Mouse (Mus musculus): ENCODE measurements at regions not wholly inside any gene's neighbourhood (a gene's known extent, or its start where the extent isn't known, plus 50 kb on each side); places are given as distances from the start of the nearest gene placed in this dataset.

DNA sequence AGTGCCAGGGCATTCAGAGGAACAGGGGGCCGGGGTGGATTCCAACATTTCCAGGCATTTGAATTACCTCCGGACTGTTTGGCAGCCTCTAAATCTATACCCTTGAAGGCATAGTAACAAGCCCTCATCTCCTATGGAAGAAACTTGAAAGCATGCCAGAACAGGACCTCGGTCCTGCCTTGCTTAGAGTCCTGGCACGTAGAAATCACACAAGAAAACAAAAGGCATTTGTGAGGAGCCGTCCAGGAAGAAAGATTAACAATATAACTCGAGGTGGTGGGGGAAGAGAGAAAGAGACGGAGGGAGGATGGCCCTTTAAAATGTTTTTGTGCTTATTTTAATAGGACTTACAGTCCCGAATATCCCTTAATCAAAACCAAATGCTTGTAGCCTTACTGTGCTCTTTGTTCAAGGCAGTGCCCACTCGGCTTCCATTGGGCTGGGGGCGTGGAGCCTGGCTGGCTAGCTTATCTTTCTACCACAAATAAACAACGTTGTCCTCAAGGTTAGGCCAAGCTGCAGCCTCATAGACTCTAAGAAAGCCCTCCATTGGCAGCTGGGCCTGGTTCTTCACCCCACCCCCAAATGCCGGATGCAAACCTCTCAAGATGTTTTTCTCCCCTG is 505.9 kb downstream of the Tmem38b start:
- H3K4me2 ChIP-seq (ENCODE audit: low read depth, low read length, poor library complexity, severe bottlenecking), result no peak overlapping the region
- H3K36me3 ChIP-seq (ENCODE audit: insufficient read depth, low read length), result no peaks in the 10 kb centered on the region
- 35% methylated on average over 12 of the region's 12 CpGs for WGBS
- no peak overlapping the region for H3K27ac ChIP-seq (ENCODE audit: low read depth, low read length)
- H3K4me1 ChIP-seq (ENCODE audit: insufficient read depth, low read length), result no peaks in the 10 kb centered on the region; the same call in 1 of the 2 replicates
- ATAC-seq (ENCODE audit: low FRiP score) (no peak), DNase-seq (ENCODE audit: low spot score) (peak; percentile 14)
- H3K27me3 ChIP-seq (ENCODE audit: insufficient read depth, low read length), result no peaks in the 10 kb centered on the region
- TF ChIP-seq CTCF (IDR thresholded peaks at IDR 0.05), result no peak
- no peaks in the 10 kb centered on the region for H3K9me3 ChIP-seq (ENCODE audit: low read length)
- H3K4me3 ChIP-seq (ENCODE audit: low read depth, low read length), result no peak overlapping the region
- H3K9ac ChIP-seq (replicated peaks; ENCODE audit: low read length, poor library complexity, severe bottlenecking), result no peak overlapping the region

GRCm38 (mm10) chr4:54332261-54332660 is 506.4 kb downstream of the Tmem38b start:
- no peak overlapping the region for H3K4me3 ChIP-seq (ENCODE audit: low read depth, low read length)
- H3K36me3 ChIP-seq (ENCODE audit: insufficient read depth, low read length), result no peaks in the 10 kb centered on the region
- TF ChIP-seq CTCF (IDR thresholded peaks at IDR 0.05), result no peak
- no peak for DNase-seq (ENCODE audit: low spot score)
- no peak overlapping the region for H3K4me2 ChIP-seq (ENCODE audit: low read depth, low read length, poor library complexity, severe bottlenecking)
- no peak overlapping the region for H3K27ac ChIP-seq (ENCODE audit: low read depth, low read length)
- no peaks in the 10 kb centered on the region for H3K27me3 ChIP-seq (ENCODE audit: insufficient read depth, low read length)
- H3K9me3 ChIP-seq (ENCODE audit: low read length), result no peaks in the 10 kb centered on the region
- no peak for ATAC-seq (ENCODE audit: low FRiP score)
- H3K4me1 ChIP-seq (ENCODE audit: insufficient read depth, low read length), result no peaks in the 10 kb centered on the region; the same call in 1 of the 2 replicates
- no peak overlapping the region for H3K9ac ChIP-seq (replicated peaks; ENCODE audit: low read length, poor library complexity, severe bottlenecking)
- 69% methylated on average over 7 of the region's 7 CpGs for WGBS

GRCm38 (mm10) chr4:54338556-54338955 is 512.7 kb downstream of the Tmem38b start:
- no peak for TF ChIP-seq CTCF (IDR thresholded peaks at IDR 0.05)
- WGBS, result 61% methylated on average over 1 of the region's 1 CpGs
- no peaks in the 10 kb centered on the region for H3K27me3 ChIP-seq (ENCODE audit: insufficient read depth, low read length)
- DNase-seq (ENCODE audit: low spot score) (no peak), ATAC-seq (ENCODE audit: low FRiP score) (no peak)
- no peak overlapping the region for H3K4me3 ChIP-seq (ENCODE audit: low read depth, low read length)
- H3K36me3 ChIP-seq (ENCODE audit: insufficient read depth, low read length), result no peaks in the 10 kb centered on the region
- no peak overlapping the region for H3K4me2 ChIP-seq (ENCODE audit: low read depth, low read length, poor library complexity, severe bottlenecking)
- H3K4me1 ChIP-seq (ENCODE audit: insufficient read depth, low read length), result no peaks in the 10 kb centered on the region; the same call in 1 of the 2 replicates
- no peak overlapping the region for H3K9ac ChIP-seq (replicated peaks; ENCODE audit: low read length, poor library complexity, severe bottlenecking)
- H3K27ac ChIP-seq (ENCODE audit: low read depth, low read length), result no peak overlapping the region
- H3K9me3 ChIP-seq (ENCODE audit: low read length), result no peaks in the 10 kb centered on the region

GRCm38 (mm10) chr4:54340106-54340505 is 514.3 kb downstream of the Tmem38b start:
- H3K27ac ChIP-seq (ENCODE audit: low read depth, low read length), result no peak overlapping the region
- H3K27me3 ChIP-seq (ENCODE audit: insufficient read depth, low read length), result no peaks in the 10 kb centered on the region
- no peaks in the 10 kb centered on the region for H3K36me3 ChIP-seq (ENCODE audit: insufficient read depth, low read length)
- ATAC-seq (ENCODE audit: low FRiP score) (no peak), DNase-seq (ENCODE audit: low spot score) (no peak)
- no peaks in the 10 kb centered on the region for H3K4me1 ChIP-seq (ENCODE audit: insufficient read depth, low read length)
- H3K9ac ChIP-seq (replicated peaks; ENCODE audit: low read length, poor library complexity, severe bottlenecking), result no peak overlapping the region
- WGBS, result 93% methylated on average over 1 of the region's 1 CpGs
- no peak overlapping the region for H3K4me3 ChIP-seq (ENCODE audit: low read depth, low read length)
- no peak overlapping the region for H3K4me2 ChIP-seq (ENCODE audit: low read depth, low read length, poor library complexity, severe bottlenecking)
- TF ChIP-seq CTCF (IDR thresholded peaks at IDR 0.05), result no peak
- no peaks in the 10 kb centered on the region for H3K9me3 ChIP-seq (ENCODE audit: low read length)

DNA sequence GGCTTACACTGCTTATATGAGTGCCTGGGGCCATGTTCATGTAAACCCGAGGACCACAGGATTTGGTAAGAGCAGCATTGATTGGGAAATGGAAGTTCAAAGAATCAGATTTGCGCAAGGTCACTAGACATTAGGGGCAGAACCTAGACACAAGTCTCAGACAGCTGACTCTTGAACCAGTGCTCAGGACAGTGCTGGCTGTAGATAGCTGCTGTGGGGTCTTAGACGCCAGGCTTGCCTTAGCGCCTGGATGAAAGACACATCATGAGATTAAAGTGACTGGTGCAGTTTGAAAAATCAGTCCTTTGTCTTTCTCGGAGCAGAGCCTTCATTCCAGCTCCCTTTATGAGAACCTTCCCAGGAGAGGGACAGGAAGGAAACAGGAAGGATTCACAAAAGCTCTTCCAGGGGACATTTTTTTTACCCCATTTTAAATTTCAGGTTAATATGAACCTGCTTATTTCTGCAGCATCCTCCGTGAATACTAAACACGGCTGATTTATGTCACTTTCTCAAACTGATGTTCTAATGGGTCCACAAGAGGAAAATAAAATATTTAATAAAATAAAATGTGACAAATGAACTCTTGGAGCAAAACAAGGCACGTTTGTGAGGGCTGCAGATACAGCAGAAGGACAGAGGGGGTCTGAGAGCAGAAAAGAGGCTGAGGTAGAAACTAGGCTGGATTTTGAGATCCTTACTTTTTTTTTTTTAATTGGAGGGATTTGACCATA is 528.0 kb downstream of the Tmem38b start:
- no peak overlapping the region for H3K27ac ChIP-seq (ENCODE audit: low read depth, low read length)
- H3K4me1 ChIP-seq (ENCODE audit: insufficient read depth, low read length), result no peaks in the 10 kb centered on the region
- H3K36me3 ChIP-seq (ENCODE audit: insufficient read depth, low read length), result no peaks in the 10 kb centered on the region
- no peak overlapping the region for H3K4me3 ChIP-seq (ENCODE audit: low read depth, low read length)
- no peaks in the 10 kb centered on the region for H3K9me3 ChIP-seq (ENCODE audit: low read length)
- H3K9ac ChIP-seq (replicated peaks; ENCODE audit: low read length, poor library complexity, severe bottlenecking), result no peak overlapping the region
- no peak overlapping the region for H3K4me2 ChIP-seq (ENCODE audit: low read depth, low read length, poor library complexity, severe bottlenecking)
- ATAC-seq (ENCODE audit: low FRiP score) (no peak), DNase-seq (ENCODE audit: low spot score) (no peak)
- 49% methylated on average over 8 of the region's 8 CpGs for WGBS
- TF ChIP-seq CTCF (IDR thresholded peaks at IDR 0.05), result no peak
- no peaks in the 10 kb centered on the region for H3K27me3 ChIP-seq (ENCODE audit: insufficient read depth, low read length)

GRCm38 (mm10) chr4:54354391-54354726 is 528.5 kb downstream of the Tmem38b start:
- Histone ChIP-seq H3K36me3 (ENCODE audit: insufficient read depth, low read length) (no peaks in the 10 kb centered on the region), H3K4me3 (ENCODE audit: low read depth, low read length) (no peak overlapping the region), H3K4me1 (ENCODE audit: insufficient read depth, low read length) (no peaks in the 10 kb centered on the region), H3K27me3 (ENCODE audit: insufficient read depth, low read length) (no peaks in the 10 kb centered on the region), H3K27ac (ENCODE audit: low read depth, low read length) (no peak overlapping the region), H3K9me3 (ENCODE audit: low read length) (no peaks in the 10 kb centered on the region), H3K9ac (replicated peaks; ENCODE audit: low read length, poor library complexity, severe bottlenecking) (no peak overlapping the region), H3K4me2 (ENCODE audit: low read depth, low read length, poor library complexity, severe bottlenecking) (no peak overlapping the region)
- DNase-seq (ENCODE audit: low spot score) (peak; percentile 52), ATAC-seq (ENCODE audit: low FRiP score) (no peak)
- WGBS, result 14% methylated on average over 4 of the region's 4 CpGs
- no peak for TF ChIP-seq CTCF (IDR thresholded peaks at IDR 0.05)

All from midbrain, postnatal 0 days (tissue).